Comparison of ENCODE assay signal across 24 mouse cellular contexts in the genomic region with DNA sequence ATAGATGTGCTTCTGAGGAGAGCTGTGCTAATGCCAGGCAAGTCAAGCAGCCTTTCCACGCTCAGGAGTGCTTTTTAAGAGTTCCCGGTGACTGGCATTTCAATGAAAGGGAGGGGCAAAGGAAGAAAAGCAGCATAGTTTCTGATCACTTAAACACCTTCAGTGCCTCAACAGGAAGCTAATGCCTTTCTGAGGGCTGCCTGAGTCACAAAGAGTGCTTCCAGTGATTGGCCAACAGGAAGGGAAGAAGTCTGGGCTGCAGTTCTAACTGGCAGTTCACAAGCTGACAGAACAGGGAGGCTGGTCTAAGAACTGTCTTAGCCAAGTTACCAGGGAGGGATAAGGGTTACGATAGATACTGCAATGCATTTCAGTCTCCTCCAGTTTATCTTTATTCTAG.
A peak's percentile ranks its signal among the peaks of the same experiment; 100 is the strongest.
DNase-seq lines count a peak whose midpoint lies in the region; ATAC-seq and TF ChIP-seq lines count a peak whose summit lies in the region.
"Had no signal": no experiment of that assay in that cellular context is flagged by ENCODE, and none has a peak within 500 bp of the region (broad histone marks: within the 10 kb centered on the region; RNA-seq: fewer than 3 reads in every experiment).

No protein-coding gene starts in this region.

- no peak for TF ChIP-seq CTCF in forebrain, postnatal 0 days (IDR thresholded peaks at IDR 0.05; ENCODE audit: low read depth)

- WGBS in forebrain, postnatal 0 days, result 33% methylated on average over 3 of the region's 3 CpGs
- 46% methylated on average over 3 of the region's 3 CpGs for WGBS in forebrain, embryonic 12.5 days
- 38% methylated on average over 3 of the region's 3 CpGs for WGBS in lung, embryonic 15.5 days

- H3K27ac ChIP-seq in forebrain, postnatal 0 days (ENCODE audit: low read depth, low read length), result no peak overlapping the region
- no peak overlapping the region for H3K27ac ChIP-seq in forebrain, embryonic 12.5 days
- no peak overlapping the region for H3K27ac ChIP-seq in lung, embryonic 15.5 days
- H3K27ac ChIP-seq: embryonic facial prominence, embryonic 15.5 days; forebrain, embryonic 10.5 days; forebrain, embryonic 15.5 days; gastrocnemius, adult 2 months; heart, embryonic 13.5 days; hindbrain, embryonic 15.5 days had no signal

- H3K4me1 ChIP-seq in forebrain, postnatal 0 days (ENCODE audit: insufficient read depth), result no peaks in the 10 kb centered on the region
- no peaks in the 10 kb centered on the region for H3K4me1 ChIP-seq in forebrain, embryonic 12.5 days
- no peaks in the 10 kb centered on the region for H3K4me1 ChIP-seq in lung, embryonic 15.5 days
- H3K4me1 ChIP-seq: embryonic facial prominence, embryonic 15.5 days; forebrain, embryonic 10.5 days; heart, embryonic 13.5 days; hindbrain, embryonic 15.5 days had no signal

- no peaks in the 10 kb centered on the region for H3K27me3 ChIP-seq in forebrain, postnatal 0 days (ENCODE audit: insufficient read depth, low read length)
- no peaks in the 10 kb centered on the region for H3K27me3 ChIP-seq in forebrain, embryonic 12.5 days
- H3K27me3 ChIP-seq in lung, embryonic 15.5 days, result no peaks in the 10 kb centered on the region
- H3K27me3 ChIP-seq: embryonic facial prominence, embryonic 15.5 days; forebrain, embryonic 15.5 days; heart, embryonic 13.5 days; hindbrain, embryonic 15.5 days; Patski had no signal

- no peaks in the 10 kb centered on the region for H3K9me3 ChIP-seq in forebrain, postnatal 0 days (ENCODE audit: low read length)
- no peaks in the 10 kb centered on the region for H3K9me3 ChIP-seq in forebrain, embryonic 12.5 days
- no peaks in the 10 kb centered on the region for H3K9me3 ChIP-seq in lung, embryonic 15.5 days
- H3K9me3 ChIP-seq: embryonic facial prominence, embryonic 15.5 days; forebrain, embryonic 10.5 days; forebrain, embryonic 15.5 days; heart, embryonic 13.5 days; hindbrain, embryonic 15.5 days had no signal

- intact Hi-C loops in left cerebral cortex, postnatal 10 days (cut with DNase I), result no loop called here

- H3K4me3 ChIP-seq in forebrain, postnatal 0 days (ENCODE audit: low read depth, low read length), result no peak overlapping the region
- no peak overlapping the region for H3K4me3 ChIP-seq in forebrain, embryonic 12.5 days (replicated peaks)
- H3K4me3 ChIP-seq in lung, embryonic 15.5 days, result no peak overlapping the region
- H3K4me3 ChIP-seq: embryonic facial prominence, embryonic 15.5 days; erythroblast, embryonic 14.5 days; forebrain, embryonic 10.5 days; forebrain, embryonic 15.5 days; gastrocnemius, adult 2 months; heart, embryonic 13.5 days; hindbrain, embryonic 15.5 days had no signal

- no peak overlapping the region for H3K9ac ChIP-seq in forebrain, postnatal 0 days
- H3K9ac ChIP-seq in forebrain, embryonic 12.5 days, result no peak overlapping the region
- H3K9ac ChIP-seq in lung, embryonic 15.5 days, result no peak overlapping the region
- H3K9ac ChIP-seq: embryonic facial prominence, embryonic 15.5 days; forebrain, embryonic 15.5 days; heart, embryonic 13.5 days; hindbrain, embryonic 15.5 days had no signal

- peak; percentile 23 for DNase-seq in forebrain, postnatal 0 days
- no peak for DNase-seq in lung, postnatal 14 days
- DNase-seq in lung, postnatal 25 days (ENCODE audit: low spot score), result peak; percentile 16
- DNase-seq in left cerebral cortex, postnatal 10 days (ENCODE audit: extremely low spot score in 1 of 2, low spot score in 2 of 2), result no peak
- DNase-seq: adrenal gland, postnatal 14 days; cerebellum, adult 11 months; cerebellum, adult 8-10 months; cerebellum, postnatal 14 days; embryo, embryonic 11 days; gastrocnemius, adult 2 months; gastrocnemius, postnatal 25 days; heart, postnatal 36 days had no signal

- H3K36me3 ChIP-seq in forebrain, postnatal 0 days (ENCODE audit: insufficient read depth), result no peaks in the 10 kb centered on the region
- no peaks in the 10 kb centered on the region for H3K36me3 ChIP-seq in forebrain, embryonic 12.5 days (replicated peaks)
- H3K36me3 ChIP-seq in lung, embryonic 15.5 days, result no peaks in the 10 kb centered on the region
- H3K36me3 ChIP-seq: embryonic facial prominence, embryonic 15.5 days; forebrain, embryonic 10.5 days; forebrain, embryonic 15.5 days; heart, embryonic 13.5 days; hindbrain, embryonic 15.5 days had no signal

- ATAC-seq in forebrain, postnatal 0 days, result peak; percentile 64; the same call in 1 of the 2 replicates
- ATAC-seq in forebrain, embryonic 12.5 days (ENCODE audit: low FRiP score), result no peak
- ATAC-seq in lung, embryonic 15.5 days (ENCODE audit: borderline replicate concordance, extremely low read depth, low FRiP score, low TSS enrichment), result peak; percentile 39; the same call in 1 of the 2 replicates
- ATAC-seq in cerebellum, adult (ENCODE audit: insufficient number of reproducible peaks, low FRiP score, low TSS enrichment), result no peak
- ATAC-seq: activated CD4-positive, CD25-positive, alpha-beta regulatory T cell, adult 4 months; forebrain, embryonic 15.5 days; inflammation-experienced regulatory T-cells, adult 6 months; Patski had no signal

- no peak overlapping the region for H3K4me2 ChIP-seq in forebrain, postnatal 0 days (ENCODE audit: low read depth)
- H3K4me2 ChIP-seq in forebrain, embryonic 12.5 days, result no peak overlapping the region
- H3K4me2 ChIP-seq in lung, embryonic 15.5 days, result no peak overlapping the region
- H3K4me2 ChIP-seq: embryonic facial prominence, embryonic 15.5 days; forebrain, embryonic 15.5 days; heart, embryonic 13.5 days; hindbrain, embryonic 15.5 days had no signal

Comparison
In these comparisons a context has a peak if more than half of its experiments do, and no peak if none do; other contexts are left out.
1. ATAC-seq: peak in forebrain, postnatal 0 days (single experiment) and lung, embryonic 15.5 days (single experiment); none in forebrain, embryonic 12.5 days (single experiment) and cerebellum, adult (single experiment).
2. DNase-seq: peak in forebrain, postnatal 0 days (single experiment) and lung, postnatal 25 days (single experiment); none in lung, postnatal 14 days (single experiment) and left cerebral cortex, postnatal 10 days (0 of 2).